Mouse (Mus musculus) ZHBTc4 (cell line): ENCODE data around the gene 4930402F06Rik.

Source experiments
- DNase-seq: peaks from one replicate; pipeline ENCODE4 v3.0.0-alpha.2; 2011; ENCODE audit warnings: low read depth, low spot score

Gene 4930402F06Rik

DNA sequence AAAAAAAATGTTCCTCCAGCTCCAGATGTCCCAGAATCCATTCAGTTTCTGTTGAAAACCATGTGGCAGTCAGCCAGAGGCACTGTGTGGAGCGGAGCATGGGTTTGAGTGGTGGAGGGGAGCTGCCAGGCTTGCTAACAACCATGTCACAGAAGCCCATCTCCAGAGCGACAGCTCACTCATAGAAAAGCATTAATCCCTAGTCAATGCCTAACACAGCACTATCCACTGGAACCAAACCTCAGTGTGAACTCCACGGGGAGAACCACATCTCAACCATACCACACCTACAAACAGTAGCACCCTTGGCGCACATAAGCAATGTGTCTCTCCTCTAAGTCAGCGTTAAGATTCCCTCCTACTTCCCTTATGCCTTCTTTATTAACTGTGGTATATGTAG is at the start of gene 4930402F06Rik:
Gene 4930402F06Rik (minus strand): TSS at position 80 of the 400 bp plus-strand sequence.
- no peak for DNase-seq

GRCm38 (mm10) chr2:35446300-35446699 is 49.3 kb upstream of the 4930402F06Rik start:
- peak; percentile 85 for DNase-seq

GRCm38 (mm10) chr2:35445610-35446009 is 48.6 kb upstream of the 4930402F06Rik start:
- DNase-seq = peak; percentile 40

GRCm38 (mm10) chr2:35444764-35445262 is 47.8 kb upstream of the 4930402F06Rik start:
- peak; percentile 22 for DNase-seq

DNA sequence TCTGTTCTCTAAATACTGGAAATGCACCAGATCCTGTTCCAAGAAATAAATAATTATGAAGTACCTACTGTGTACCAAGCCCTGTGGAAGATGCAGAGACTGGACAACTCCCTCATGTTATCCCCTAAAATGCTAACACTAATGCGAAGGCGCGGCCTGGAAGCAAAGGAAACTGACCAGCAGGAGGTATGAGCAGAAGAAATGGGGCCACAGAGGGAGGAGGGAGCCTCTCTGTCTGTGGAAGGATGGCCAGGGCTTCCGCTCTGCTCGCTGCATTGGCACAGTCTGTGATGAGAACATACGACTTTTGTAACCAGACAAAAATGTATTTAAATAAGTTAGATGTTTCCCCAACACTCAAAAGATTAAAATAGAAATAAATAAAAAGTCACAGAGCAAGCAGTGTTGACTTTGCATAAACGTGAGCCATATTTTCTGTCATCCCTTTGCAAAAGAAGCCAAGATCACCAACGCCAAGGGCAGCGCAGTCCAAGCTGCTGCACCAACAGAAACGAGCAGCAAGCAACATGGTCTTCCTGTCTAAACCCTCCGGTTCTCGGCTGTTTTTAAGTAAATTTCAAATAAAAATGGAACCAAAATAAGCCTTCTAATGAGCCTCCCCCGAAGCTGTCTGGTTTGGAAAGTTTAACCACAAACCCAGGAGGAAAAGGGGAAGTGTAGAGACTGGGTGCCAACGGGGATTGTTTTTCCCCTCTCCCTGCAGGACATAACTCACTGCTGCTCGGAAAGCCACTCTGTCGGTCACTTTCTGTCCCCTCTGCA is 47.2 kb upstream of the 4930402F06Rik start:
- no peak for DNase-seq

DNA sequence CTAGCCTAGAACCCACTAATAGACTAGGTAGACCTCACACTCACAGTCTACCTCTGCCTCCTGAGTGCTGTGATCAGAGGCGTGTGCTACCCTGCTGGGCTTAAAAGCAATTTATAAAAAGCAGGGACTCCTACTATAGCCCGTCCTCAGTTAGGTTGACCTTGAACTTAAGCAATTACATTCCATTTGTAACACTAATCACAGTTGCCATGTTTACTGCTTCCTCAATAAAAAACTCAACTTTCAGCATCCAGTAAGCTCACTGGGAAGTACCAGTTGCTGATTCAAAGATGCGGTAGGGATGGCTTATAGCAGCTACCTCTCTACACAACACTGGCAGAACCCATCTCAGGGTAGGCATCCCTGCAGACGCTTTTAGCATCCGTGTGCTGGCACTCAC is 46.4 kb upstream of the 4930402F06Rik start:
- peak; percentile 34 for DNase-seq

DNA sequence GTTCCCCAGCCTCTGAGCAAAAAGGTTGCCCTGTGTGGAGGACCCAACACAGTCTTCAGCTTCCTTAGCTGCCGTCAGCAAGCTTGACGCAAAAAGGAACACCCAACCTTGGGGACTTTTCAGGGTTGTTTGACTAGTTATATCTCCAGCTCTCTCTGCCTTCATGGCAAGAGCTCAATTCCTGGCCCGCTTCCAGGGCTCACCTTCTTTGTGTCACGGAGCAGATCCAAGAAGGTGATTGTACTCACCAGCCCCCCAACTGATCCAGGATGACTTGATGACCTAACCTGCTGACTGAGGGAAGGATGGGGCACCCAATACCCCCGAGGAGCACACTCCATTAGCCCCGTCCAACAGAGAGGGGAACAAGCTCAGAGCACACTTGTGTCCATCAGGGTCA is 45.1 kb upstream of the 4930402F06Rik start:
- DNase-seq = no peak

DNA sequence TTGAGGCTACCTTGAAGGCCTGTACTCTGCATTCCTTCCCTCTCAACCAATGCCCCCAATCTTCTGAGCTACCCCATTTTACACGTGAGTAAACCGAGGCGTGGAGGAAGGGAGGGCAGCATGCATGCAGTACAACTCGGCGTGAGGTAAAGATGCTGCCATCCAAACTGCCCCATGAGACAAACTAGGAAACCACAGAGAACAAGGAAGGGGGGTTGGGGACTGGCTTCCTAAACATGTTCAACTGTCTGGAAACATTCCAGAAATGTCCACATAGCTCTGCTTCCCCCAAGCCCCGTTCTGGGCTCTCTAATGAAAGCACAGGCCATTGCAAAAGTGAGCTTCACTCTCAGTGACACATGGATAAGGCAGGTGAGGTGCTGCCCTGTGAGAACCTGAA is 44.4 kb upstream of the 4930402F06Rik start:
- no peak for DNase-seq

- DNase-seq = no peak
Observed at GRCm38 (mm10) chr2:35440480-35440879, 43.5 kb upstream of the 4930402F06Rik start.

GRCm38 (mm10) chr2:35437796-35438195 is 40.8 kb upstream of the 4930402F06Rik start:
- no peak for DNase-seq

DNA sequence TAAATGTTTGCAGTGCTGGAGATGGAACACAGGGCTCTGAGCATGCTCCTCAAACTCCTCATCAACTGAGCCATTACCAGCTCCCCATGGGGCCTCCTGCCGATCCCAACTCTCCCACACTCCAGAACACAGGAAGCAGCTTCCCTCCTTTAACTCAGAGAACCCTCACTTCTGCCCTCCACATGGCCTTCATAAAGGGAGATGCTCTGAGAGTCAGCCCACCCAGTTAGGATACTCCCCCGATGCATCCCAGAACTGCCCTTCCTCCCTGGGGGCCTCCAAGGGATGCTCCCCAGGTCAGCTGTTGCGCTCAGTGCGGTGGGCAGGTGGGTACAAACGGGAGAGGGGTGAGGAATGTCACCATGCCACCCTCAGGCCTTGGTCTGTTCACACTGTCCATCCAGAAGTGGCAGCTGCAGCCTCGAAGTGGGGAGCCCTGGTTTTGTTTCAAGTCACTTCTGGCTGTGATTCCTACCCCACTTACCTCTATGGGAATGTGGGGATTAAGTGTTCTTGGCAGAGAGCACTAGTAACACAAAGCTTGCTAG is 37.7 kb upstream of the 4930402F06Rik start:
- peak; percentile 50 for DNase-seq

DNA sequence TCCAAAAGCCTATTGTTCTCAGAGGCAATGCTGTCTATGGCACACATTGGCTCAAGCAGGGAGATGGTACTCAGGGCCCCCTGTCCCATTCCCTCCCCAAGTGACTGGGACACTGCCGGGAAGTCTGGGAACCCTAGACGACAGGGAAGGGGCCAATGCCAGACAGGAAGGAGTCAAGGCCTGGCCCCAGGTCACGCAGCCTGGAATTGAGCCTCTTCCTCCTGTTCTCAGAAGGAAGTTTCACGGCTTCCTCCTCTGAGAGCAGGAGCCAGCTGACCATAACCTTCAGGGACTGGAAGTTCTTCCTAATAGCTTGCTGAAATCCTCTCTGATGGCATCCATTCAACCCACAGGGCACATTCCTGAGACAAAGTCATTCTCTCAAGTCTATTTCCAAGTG is 36.5 kb upstream of the 4930402F06Rik start:
- no peak for DNase-seq

GRCm38 (mm10) chr2:35432472-35432871 is 35.5 kb upstream of the 4930402F06Rik start:
- peak; percentile 32 for DNase-seq

GRCm38 (mm10) chr2:35432011-35432410 is 35.0 kb upstream of the 4930402F06Rik start:
- DNase-seq = peak; percentile 57

GRCm38 (mm10) chr2:35430806-35431205 is 33.8 kb upstream of the 4930402F06Rik start:
- DNase-seq = no peak

DNA sequence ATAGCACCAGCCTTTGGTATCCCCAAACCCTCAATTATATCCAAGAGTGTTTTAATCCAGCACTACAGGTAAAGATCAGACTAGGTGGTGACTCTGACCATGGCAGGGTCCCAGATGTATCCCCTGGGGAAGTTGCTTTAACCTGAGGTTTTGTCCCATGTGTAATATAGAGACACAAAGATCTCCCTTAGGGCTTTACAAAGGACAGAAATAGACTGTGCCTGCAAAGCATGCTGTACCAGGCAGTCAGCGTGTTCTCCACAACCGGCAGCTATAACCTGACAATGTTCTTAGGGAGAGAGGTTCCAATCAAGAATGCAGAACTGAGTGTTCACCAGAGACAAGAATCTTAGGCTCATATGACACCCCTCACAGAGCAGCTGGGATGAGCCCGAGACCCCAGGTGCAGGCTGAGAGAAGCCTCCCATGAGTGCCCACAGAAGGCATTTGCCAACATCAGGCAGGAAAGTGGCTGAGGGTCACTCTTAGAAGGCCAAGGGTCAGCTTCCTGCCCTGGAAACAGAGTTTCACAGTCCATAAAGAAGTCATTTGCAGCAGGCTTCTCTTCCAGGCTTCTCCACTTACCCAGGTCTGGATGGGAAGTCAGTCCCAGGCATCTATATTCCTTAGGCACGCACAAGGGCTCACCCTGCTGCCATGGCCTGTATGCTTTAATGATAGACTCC is 31.8 kb upstream of the 4930402F06Rik start:
- no peak for DNase-seq

DNA sequence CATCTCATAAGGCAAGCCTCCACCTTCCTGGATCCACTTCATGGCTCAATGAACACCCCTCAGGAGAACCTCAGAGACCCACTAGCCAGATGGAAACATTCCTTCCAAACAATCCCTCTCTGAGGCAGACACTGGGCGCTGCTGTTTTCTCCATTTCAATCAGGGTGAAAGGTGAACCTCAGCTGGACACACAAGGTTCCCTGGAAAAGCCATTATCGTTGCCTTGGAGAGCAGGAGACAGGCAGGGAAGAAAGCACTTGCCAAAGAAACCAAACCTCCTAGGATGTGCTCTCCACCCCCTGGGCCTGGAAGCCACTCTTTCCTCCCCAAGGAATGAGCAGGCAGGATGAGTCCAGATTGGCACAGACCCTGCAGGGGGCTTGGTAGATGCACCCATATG is 30.6 kb upstream of the 4930402F06Rik start:
- no peak for DNase-seq

- peak; percentile 14 for DNase-seq
Observed at GRCm38 (mm10) chr2:35423711-35424339, 26.9 kb upstream of the 4930402F06Rik start.

GRCm38 (mm10) chr2:35422384-35422783 is 25.4 kb upstream of the 4930402F06Rik start:
- no peak for DNase-seq

DNA sequence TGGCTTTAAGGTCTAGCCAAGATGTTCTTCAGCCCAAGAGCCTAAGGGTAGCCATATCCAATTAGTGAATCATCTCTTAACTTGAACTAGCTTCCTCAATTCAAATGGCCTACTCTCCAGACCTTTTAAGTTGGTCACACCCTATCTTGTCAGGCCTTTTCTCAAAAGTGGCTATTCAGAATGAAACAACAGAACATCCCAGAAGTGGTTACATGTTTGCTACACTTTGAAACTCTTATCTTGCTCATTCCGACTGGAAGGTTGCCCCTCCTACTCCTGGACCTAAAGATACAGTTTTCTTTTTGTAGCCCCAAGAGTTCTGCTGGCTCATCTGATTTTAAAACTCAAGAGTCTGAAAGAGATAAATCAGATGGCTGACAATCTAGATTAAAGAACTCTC is 23.7 kb upstream of the 4930402F06Rik start:
- no peak for DNase-seq

GRCm38 (mm10) chr2:35419671-35420070 is 22.7 kb upstream of the 4930402F06Rik start:
- DNase-seq = no peak

DNA sequence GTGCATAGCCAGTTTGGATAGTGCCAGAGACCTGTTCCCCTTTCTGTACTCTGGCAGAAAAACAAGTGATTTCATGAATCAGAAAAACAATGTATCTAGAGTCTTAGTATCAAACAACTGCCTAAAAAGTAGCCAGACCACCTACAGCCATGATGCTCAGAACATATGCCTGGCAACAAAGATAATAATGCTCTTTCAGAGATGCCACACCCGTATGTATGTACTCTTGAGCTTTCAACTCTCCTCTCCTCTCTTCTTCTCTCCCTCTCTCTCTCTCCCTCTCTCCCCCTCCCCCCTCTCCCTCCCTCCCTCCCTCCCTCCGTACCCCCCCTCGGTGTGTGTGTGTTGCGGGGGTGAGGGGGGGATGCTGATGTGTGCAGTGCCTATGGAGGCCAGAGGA is 22.3 kb upstream of the 4930402F06Rik start:
- DNase-seq = no peak
